Mouse (Mus musculus): ENCODE measurements around the gene Gm10320. TPM values are rescaled to one million over a fixed set of nuclear protein-coding genes. Genes with fewer than 3 reads are reported as not detected.

Gm10320 gene
- polyA plus RNA-seq, 1 experiment from 2014 or later = 2.0 TPM

- ATAC-seq (no peak), DNase-seq (ENCODE audit: low spot score) (no peak)
- Histone ChIP-seq H3K9me3 (ENCODE audit: low read length) (no peaks in the 10 kb centered on the region), H3K4me2 (replicated peaks; ENCODE audit: low read depth, low read length) (no peak overlapping the region), H3K4me3 (ENCODE audit: low read depth, low read length) (no peak overlapping the region), H3K4me1 (ENCODE audit: insufficient read depth, low read depth, low read length) (no peaks in the 10 kb centered on the region; the same call in 1 of the 2 replicates), H3K9ac (replicated peaks; ENCODE audit: low read depth) (no peak overlapping the region), H3K36me3 (ENCODE audit: insufficient read depth, low read length) (no peaks in the 10 kb centered on the region), H3K27me3 (replicated peaks; ENCODE audit: insufficient read depth, low read length) (peaks cover 69% of the 10 kb centered on the region), H3K27ac (ENCODE audit: low read length) (no peak overlapping the region)
- TF ChIP-seq EP300 (IDR thresholded peaks at IDR 0.05) (no peak), CTCF (IDR thresholded peaks at IDR 0.05) (no peak)
- 14% methylated on average over 6 of the region's 6 CpGs for WGBS
These were observed 9.5 kb upstream of the Gm10320 start for GRCm38 (mm10) chr13:98501321-98501720.

DNA sequence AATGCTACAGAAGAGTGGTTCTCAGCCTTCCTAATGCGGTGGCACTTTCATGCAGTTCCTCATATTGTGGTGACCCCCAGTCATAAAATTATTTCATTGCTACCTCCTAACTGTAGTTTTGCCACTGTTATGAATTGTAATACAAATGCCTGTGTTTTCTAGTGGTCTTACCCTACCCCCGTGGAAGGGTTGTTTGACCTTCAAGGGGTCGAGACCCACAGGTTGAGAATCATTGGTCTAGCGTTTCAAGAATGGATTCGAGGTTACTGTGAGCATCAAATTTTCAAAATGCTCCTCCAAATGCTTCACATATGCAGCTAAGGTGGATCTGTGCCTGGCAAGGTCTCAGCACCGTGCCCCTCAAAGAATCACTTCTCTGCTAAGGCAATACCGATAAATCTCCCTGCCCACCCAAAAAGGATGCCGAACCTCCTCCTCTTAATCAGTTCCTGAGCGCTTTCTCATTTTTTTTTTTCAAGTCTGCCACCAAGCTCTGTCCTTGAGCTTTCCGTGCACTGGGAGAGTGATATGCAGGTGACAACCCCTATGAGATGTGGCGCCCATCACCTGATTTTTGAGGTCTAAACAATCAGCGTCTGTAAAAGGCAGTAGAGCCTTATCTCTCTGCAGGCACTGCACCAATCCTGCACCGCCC, 8.8 kb upstream of the Gm10320 start:
- H3K36me3 ChIP-seq (ENCODE audit: insufficient read depth, low read length) = no peaks in the 10 kb centered on the region
- peaks cover 62% of the 10 kb centered on the region; the same call in 1 of the 2 replicates for H3K27me3 ChIP-seq (replicated peaks; ENCODE audit: insufficient read depth, low read length)
- no peak for DNase-seq (ENCODE audit: low spot score)
- no peak overlapping the region for H3K4me2 ChIP-seq (replicated peaks; ENCODE audit: low read depth, low read length)
- no peaks in the 10 kb centered on the region for H3K9me3 ChIP-seq (ENCODE audit: low read length)
- no peak overlapping the region for H3K4me3 ChIP-seq (ENCODE audit: low read depth, low read length)
- no peak overlapping the region for H3K9ac ChIP-seq (replicated peaks; ENCODE audit: low read depth)
- no peak overlapping the region for H3K27ac ChIP-seq (ENCODE audit: low read length)
- ATAC-seq = no peak
- H3K4me1 ChIP-seq (ENCODE audit: insufficient read depth, low read depth, low read length) = no peaks in the 10 kb centered on the region; the same call in 1 of the 2 replicates
- TF ChIP-seq EP300 (IDR thresholded peaks at IDR 0.05) = no peak
- TF ChIP-seq CTCF (IDR thresholded peaks at IDR 0.05) = no peak
- 29% methylated on average over 13 of the region's 13 CpGs for WGBS

- ATAC-seq (no peak), DNase-seq (ENCODE audit: low spot score) (no peak)
- WGBS = 48% methylated on average over 5 of the region's 5 CpGs
- Histone ChIP-seq H3K9ac (replicated peaks; ENCODE audit: low read depth) (no peak overlapping the region), H3K36me3 (ENCODE audit: insufficient read depth, low read length) (no peaks in the 10 kb centered on the region), H3K27ac (ENCODE audit: low read length) (no peak overlapping the region), H3K4me2 (replicated peaks; ENCODE audit: low read depth, low read length) (no peak overlapping the region), H3K9me3 (ENCODE audit: low read length) (no peaks in the 10 kb centered on the region), H3K4me1 (ENCODE audit: insufficient read depth, low read depth, low read length) (no peaks in the 10 kb centered on the region; the same call in 1 of the 2 replicates), H3K4me3 (ENCODE audit: low read depth, low read length) (no peak overlapping the region), H3K27me3 (replicated peaks; ENCODE audit: insufficient read depth, low read length) (peaks cover 44% of the 10 kb centered on the region; the same call in 1 of the 2 replicates)
- no peak for TF ChIP-seq EP300 (IDR thresholded peaks at IDR 0.05)
- TF ChIP-seq CTCF (IDR thresholded peaks at IDR 0.05) = no peak
These were observed 6.8 kb upstream of the Gm10320 start for GRCm38 (mm10) chr13:98498561-98498960.

DNA sequence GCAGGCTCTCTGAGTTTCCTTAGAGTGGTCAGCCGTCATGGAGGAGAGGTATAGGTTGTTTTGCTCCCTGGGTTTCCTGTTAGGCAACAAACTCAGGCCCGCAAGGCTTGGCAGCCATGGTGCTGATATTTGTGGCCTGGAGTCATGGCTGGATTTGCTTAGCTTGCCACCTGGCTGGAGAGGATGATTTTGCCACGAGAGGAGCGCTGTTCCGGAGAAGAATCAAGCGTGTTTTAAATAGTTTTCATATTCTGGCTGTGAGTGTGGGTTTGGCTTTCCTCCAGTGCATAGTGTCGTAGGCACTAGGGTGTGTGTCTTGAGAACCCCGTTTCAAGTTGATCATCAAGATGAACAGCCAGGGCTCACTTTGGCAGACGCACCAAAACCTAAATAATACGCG, 6.3 kb upstream of the Gm10320 start:
- WGBS = 29% methylated on average over 11 of the region's 11 CpGs
- Histone ChIP-seq H3K4me2 (replicated peaks; ENCODE audit: low read depth, low read length) (no peak overlapping the region), H3K4me1 (ENCODE audit: insufficient read depth, low read depth, low read length) (no peaks in the 10 kb centered on the region; the same call in 1 of the 2 replicates), H3K27me3 (replicated peaks; ENCODE audit: insufficient read depth, low read length) (peaks cover 41% of the 10 kb centered on the region; the same call in 1 of the 2 replicates), H3K4me3 (ENCODE audit: low read depth, low read length) (no peak overlapping the region), H3K9me3 (ENCODE audit: low read length) (no peaks in the 10 kb centered on the region), H3K36me3 (ENCODE audit: insufficient read depth, low read length) (no peaks in the 10 kb centered on the region), H3K9ac (replicated peaks; ENCODE audit: low read depth) (no peak overlapping the region), H3K27ac (ENCODE audit: low read length) (no peak overlapping the region)
- DNase-seq (ENCODE audit: low spot score) = no peak
- no peak for ATAC-seq
- peak; percentile 19; the same call in 1 of the 2 replicates for TF ChIP-seq CTCF (IDR thresholded peaks at IDR 0.05)
- peak; percentile 11; the same call in 1 of the 2 replicates for TF ChIP-seq EP300 (IDR thresholded peaks at IDR 0.05)

DNA sequence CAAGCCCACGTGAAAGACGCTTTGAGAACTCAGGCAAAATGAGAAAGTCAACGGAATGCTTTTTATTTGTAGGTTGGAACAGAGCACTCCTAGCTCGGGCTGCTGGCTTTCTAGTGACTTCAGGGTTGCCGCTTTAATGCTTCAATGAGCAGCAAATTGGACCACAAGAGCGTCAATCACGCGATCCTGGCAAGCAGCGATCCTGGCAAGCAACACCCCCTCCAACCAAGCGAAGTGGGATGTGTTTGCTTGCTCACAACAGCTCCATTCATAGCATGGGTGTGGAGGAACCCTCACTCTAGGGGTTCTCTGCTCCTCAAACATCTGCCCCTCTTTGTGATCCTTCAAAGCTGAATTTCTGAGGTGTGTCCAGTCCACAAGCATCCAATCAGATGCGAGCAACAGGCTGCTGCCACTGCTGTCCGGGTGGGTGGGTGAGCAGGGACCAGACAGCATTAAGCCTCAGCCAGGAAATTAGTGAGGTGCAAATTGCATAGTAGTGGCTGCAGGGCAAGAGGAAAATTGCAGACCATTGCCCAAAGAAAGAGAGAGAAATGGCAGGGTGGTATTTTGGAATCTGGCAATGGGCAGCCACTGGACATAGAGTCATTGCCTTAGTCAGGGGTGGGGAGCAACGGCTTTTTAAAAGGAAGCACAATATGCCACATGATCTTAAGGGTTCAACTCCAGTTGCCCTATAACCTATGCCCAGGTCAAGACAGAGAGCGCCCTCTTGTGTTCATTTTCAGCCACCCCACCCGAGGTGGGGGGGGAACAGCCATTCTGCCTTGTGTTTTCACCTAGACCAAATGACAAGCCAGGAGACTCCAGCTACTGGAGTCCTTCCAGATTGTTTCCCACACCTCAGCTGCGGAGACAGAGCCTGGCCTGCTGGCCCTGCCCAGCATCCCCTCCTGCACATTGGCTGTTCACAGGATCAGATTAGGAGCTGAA, 5.4 kb upstream of the Gm10320 start:
- Histone ChIP-seq H3K4me1 (ENCODE audit: insufficient read depth, low read depth, low read length) (no peaks in the 10 kb centered on the region; the same call in 1 of the 2 replicates), H3K27ac (ENCODE audit: low read length) (no peak overlapping the region), H3K36me3 (ENCODE audit: insufficient read depth, low read length) (no peaks in the 10 kb centered on the region), H3K9ac (replicated peaks; ENCODE audit: low read depth) (no peak overlapping the region), H3K4me2 (replicated peaks; ENCODE audit: low read depth, low read length) (no peak overlapping the region), H3K27me3 (replicated peaks; ENCODE audit: insufficient read depth, low read length) (peaks cover 33% of the 10 kb centered on the region; the same call in 1 of the 2 replicates), H3K9me3 (ENCODE audit: low read length) (no peaks in the 10 kb centered on the region), H3K4me3 (ENCODE audit: low read depth, low read length) (no peak overlapping the region)
- ATAC-seq (no peak), DNase-seq (ENCODE audit: low spot score) (no peak)
- TF ChIP-seq EP300 (IDR thresholded peaks at IDR 0.05) (no peak), CTCF (IDR thresholded peaks at IDR 0.05) (peak; percentile 68)
- WGBS = 32% methylated on average over 16 of the region's 16 CpGs

DNA sequence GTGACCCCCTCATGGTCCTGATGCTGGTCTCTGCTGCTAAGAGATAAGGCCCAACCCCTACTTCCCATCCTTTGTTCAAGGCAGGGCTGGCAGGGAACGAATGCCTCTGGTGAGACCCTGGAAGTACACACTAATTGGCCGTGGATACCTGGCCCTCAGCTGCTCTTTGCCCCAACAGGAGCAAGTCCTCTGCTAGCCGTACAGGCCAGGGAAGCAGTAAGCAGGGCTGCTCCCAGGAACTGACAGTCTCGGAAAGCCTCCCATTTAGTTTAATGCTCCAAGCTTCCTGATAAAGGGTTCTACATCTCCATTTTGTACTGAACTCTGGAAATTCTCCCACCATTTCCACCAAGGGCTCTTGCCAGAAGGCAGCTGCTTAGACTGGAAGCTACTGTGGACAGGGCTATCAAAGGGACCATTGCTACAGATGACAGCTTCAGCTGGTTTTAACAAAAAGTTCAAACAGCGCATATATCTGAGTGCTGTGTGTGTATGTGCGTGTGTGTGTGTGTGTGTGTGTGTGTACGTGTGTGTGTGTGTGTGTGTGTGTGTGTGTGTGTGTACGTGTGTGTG, 2.8 kb upstream of the Gm10320 start:
- WGBS = 55% methylated on average over 7 of the region's 8 CpGs
- Histone ChIP-seq H3K27ac (ENCODE audit: low read length) (no peak overlapping the region), H3K4me1 (ENCODE audit: insufficient read depth, low read depth, low read length) (no peaks in the 10 kb centered on the region; the same call in 1 of the 2 replicates), H3K4me2 (replicated peaks; ENCODE audit: low read depth, low read length) (no peak overlapping the region), H3K9ac (replicated peaks; ENCODE audit: low read depth) (no peak overlapping the region), H3K27me3 (replicated peaks; ENCODE audit: insufficient read depth, low read length) (peaks cover 9% of the 10 kb centered on the region; the same call in 1 of the 2 replicates), H3K36me3 (ENCODE audit: insufficient read depth, low read length) (no peaks in the 10 kb centered on the region), H3K4me3 (ENCODE audit: low read depth, low read length) (no peak overlapping the region), H3K9me3 (ENCODE audit: low read length) (no peaks in the 10 kb centered on the region)
- DNase-seq (ENCODE audit: low spot score) (no peak), ATAC-seq (no peak)
- TF ChIP-seq EP300 (IDR thresholded peaks at IDR 0.05) = no peak
- no peak for TF ChIP-seq CTCF (IDR thresholded peaks at IDR 0.05)
